Mouse (Mus musculus) CH12.LX (cell line): ENCODE results near the gene Irf2bp2. TPM values are rescaled to one million over a fixed set of nuclear protein-coding genes. Genes with fewer than 3 reads are reported as not detected.

Experiments
- DNase-seq: peaks from one replicate; pipeline ENCODE4 v3.0.0-alpha.2; 2013; ENCODE audit errors: extremely low read depth
- H3K27ac ChIP-seq: 2 replicates; pipeline ENCODE4 v1.5.1; 2012; ENCODE audit warnings: low read depth, mild to moderate bottlenecking, control low read depth, moderate library complexity; ENCODE audit not compliant: insufficient read depth
- H3K27me3 ChIP-seq: replicated peaks from 2 replicates; pipeline ENCODE3; 2012; ENCODE audit warnings: inconsistent platforms
- H3K36me3 ChIP-seq, 2 experiments: replicated peaks in 1 of 2; 2 replicates each; pipeline versions ENCODE3 to v1.6.1; 2012; ENCODE audit warnings: inconsistent platforms in 1 of 2, low read length in 1 of 2, mild to moderate bottlenecking in 1 of 2, mixed read lengths in 1 of 2, moderate library complexity in 1 of 2; ENCODE audit not compliant: control insufficient read depth in 1 of 2, insufficient read depth in 1 of 2
- H3K4me1 ChIP-seq, 2 experiments: 2 replicates each; pipeline ENCODE4 v1.6.1; 2012; ENCODE audit warnings: inconsistent platforms in 1 of 2, moderate library complexity in 1 of 2; ENCODE audit not compliant: insufficient read depth in 2 of 2, control insufficient read depth in 1 of 2
- H3K4me2 ChIP-seq: 2 replicates; pipeline ENCODE4 v1.6.1; 2012; ENCODE audit warnings: low read depth, mild to moderate bottlenecking, control low read depth; ENCODE audit not compliant: poor library complexity, insufficient read depth, severe bottlenecking
- H3K4me3 ChIP-seq, 3 experiments: fragments of 150-350 bp in 1 of 3; sonication (generic) in 1 of 3; replicated peaks in 1 of 3; 2 replicates each; pipeline versions ENCODE3 to v1.5.1; 2011 to 2012; ENCODE audit warnings: low read depth in 2 of 3, low read length in 2 of 3, mild to moderate bottlenecking in 2 of 3, moderate library complexity in 2 of 3, control low read depth in 1 of 3, improper control_type of control experiment in 1 of 3, inconsistent platforms in 1 of 3, mixed read lengths in 1 of 3; ENCODE audit not compliant: poor library complexity in 1 of 3
- H3K79me2 ChIP-seq: replicated peaks from 2 replicates; pipeline ENCODE4 v1.6.1; 2012; ENCODE audit warnings: mild to moderate bottlenecking, moderate library complexity; ENCODE audit not compliant: control insufficient read depth, poor library complexity, insufficient read depth, severe bottlenecking; ENCODE audit errors: extremely low read depth
- H3K9ac ChIP-seq: 2 replicates; pipeline ENCODE4 v1.6.1; 2012; ENCODE audit warnings: low read depth, mild to moderate bottlenecking, control low read depth, moderate library complexity; ENCODE audit not compliant: insufficient read depth
- H3K9me3 ChIP-seq: replicated peaks from 2 replicates; pipeline ENCODE3; 2012; ENCODE audit warnings: low read length, inconsistent platforms, mixed read lengths
- BHLHE40 ChIP-seq: IDR thresholded peaks from 2 replicates; pipeline ENCODE4 v1.6.1; 2011; ENCODE audit warnings: mild to moderate bottlenecking, low read depth, low read length, improper control_type of control experiment
- CHD1 ChIP-seq: IDR thresholded peaks from 2 replicates; pipeline ENCODE4 v1.6.1; 2012; ENCODE audit warnings: low read depth, low read length, improper control_type of control experiment, inconsistent platforms
- CTCF ChIP-seq, 2 experiments: IDR thresholded peaks in 1 of 2; conservative IDR thresholded peaks in 1 of 2; 2 replicates each; pipeline ENCODE4 v1.5.1; 2011 to 2012; ENCODE audit warnings: low read depth in 2 of 2, low read length in 2 of 2, improper control_type of control experiment in 1 of 2, inconsistent platforms in 1 of 2, mild to moderate bottlenecking in 1 of 2, moderate library complexity in 1 of 2
- ELF1 ChIP-seq: IDR thresholded peaks from 2 replicates; pipeline ENCODE4 v1.6.1; 2014; ENCODE audit warnings: low read depth, mild to moderate bottlenecking, inconsistent platforms, low read length, improper control_type of control experiment
- EP300 ChIP-seq: IDR thresholded peaks from 2 replicates; pipeline ENCODE4 v1.6.1; 2011; ENCODE audit warnings: low read length, improper control_type of control experiment
- ETS1 ChIP-seq: conservative IDR thresholded peaks from 2 replicates; pipeline ENCODE4 v1.6.1; 2012; ENCODE audit warnings: low read depth, mild to moderate bottlenecking, inconsistent platforms, low read length, improper control_type of control experiment, moderate library complexity
- GABPA ChIP-seq: IDR thresholded peaks from 2 replicates; pipeline ENCODE4 v1.6.1; 2012; ENCODE audit warnings: low read depth, low read length, improper control_type of control experiment, inconsistent platforms; ENCODE audit not compliant: insufficient replicate concordance
- HCFC1 ChIP-seq: IDR thresholded peaks from 2 replicates; pipeline ENCODE4 v1.6.1; 2012; ENCODE audit warnings: low read depth, mild to moderate bottlenecking, inconsistent platforms, low read length, improper control_type of control experiment
- IRF4 ChIP-seq: IDR thresholded peaks from 2 replicates; pipeline ENCODE4 v1.6.1; 2014; ENCODE audit warnings: low read depth, mild to moderate bottlenecking, inconsistent platforms, low read length, improper control_type of control experiment
- JUND ChIP-seq: conservative IDR thresholded peaks from 2 replicates; pipeline ENCODE4 v1.6.1; 2011; ENCODE audit warnings: low read depth, low read length, improper control_type of control experiment
- KAT2A ChIP-seq: IDR thresholded peaks from 2 replicates; pipeline ENCODE4 v1.6.1; 2012; ENCODE audit warnings: low read length, improper control_type of control experiment, inconsistent platforms; ENCODE audit not compliant: insufficient replicate concordance
- MAFK ChIP-seq: IDR thresholded peaks from 2 replicates; pipeline ENCODE4 v1.6.1; 2011; ENCODE audit warnings: low read length, improper control_type of control experiment; ENCODE audit not compliant: insufficient replicate concordance
- MAX ChIP-seq: IDR thresholded peaks from 2 replicates; pipeline ENCODE4 v1.6.1; 2011; ENCODE audit warnings: low read length, improper control_type of control experiment
- MAZ ChIP-seq: IDR thresholded peaks from 2 replicates; pipeline ENCODE4 v1.6.1; 2012; ENCODE audit warnings: low read depth, mild to moderate bottlenecking, inconsistent platforms, low read length, improper control_type of control experiment, moderate library complexity
- MEF2A ChIP-seq: IDR thresholded peaks from 2 replicates; pipeline ENCODE4 v1.6.1; 2014; ENCODE audit warnings: low read depth, mild to moderate bottlenecking, inconsistent platforms, low read length, improper control_type of control experiment, borderline replicate concordance
- MXI1 ChIP-seq: IDR thresholded peaks from 2 replicates; pipeline ENCODE4 v1.6.1; 2011; ENCODE audit warnings: mild to moderate bottlenecking, low read depth, low read length, improper control_type of control experiment
- MYC ChIP-seq: IDR thresholded peaks from 2 replicates; pipeline ENCODE4 v1.6.1; 2011; ENCODE audit warnings: low read depth, mild to moderate bottlenecking, improper control_type of control experiment, low read length
- POLR2A ChIP-seq: IDR thresholded peaks from 2 replicates; pipeline ENCODE4 v1.6.1; 2011; ENCODE audit warnings: low read depth, mild to moderate bottlenecking, improper control_type of control experiment, low read length
- RAD21 ChIP-seq: IDR thresholded peaks from 2 replicates; pipeline ENCODE4 v1.6.1; 2011; ENCODE audit warnings: low read depth, mild to moderate bottlenecking, low read length, improper control_type of control experiment, moderate library complexity
- SIN3A ChIP-seq: IDR thresholded peaks from 2 replicates; pipeline ENCODE4 v1.6.1; 2012; ENCODE audit warnings: low read length, improper control_type of control experiment, inconsistent platforms
- SMC3 ChIP-seq: IDR thresholded peaks from 2 replicates; pipeline ENCODE4 v1.6.1; 2011; ENCODE audit warnings: low read depth, low read length, improper control_type of control experiment
- dilution Hi-C: fragments of 300-500 bp; cut with MboI; formaldehyde crosslinking; loops from 2 replicates; pipeline ENCODE4 v1.14.3; 2020; ENCODE audit warnings: low sequenced_read_pairs; ENCODE audit not compliant: extremely low pct_unique_long_range_greater_than_20kb, extremely low pct_ligation_motif_present
- in situ Hi-C: fragments of 300-500 bp; cut with MboI; formaldehyde crosslinking; loops from 3 replicates; pipeline ENCODE4 v1.14.3; 2019; ENCODE audit warnings: low sequenced_read_pairs, low pct_ligation_motif_present, low pct_unique_long_range_greater_than_20kb, mixed read lengths
- polyA plus RNA-seq: library from polyadenylated mRNA; unstranded; fragments of >175 nt; gene quantifications from 2 replicates; pipeline ENCODE4 v1.2.1, GENCODE M21; 2012; ENCODE audit warnings: low read depth; ENCODE audit not compliant: insufficient read length
- total RNA-seq, 2 experiments: library from RNA; depleted of rRNA; stranded (reverse); fragments of 300-350 nt in 1 of 2; fragments of >200 nt in 1 of 2; gene quantifications; 2 replicates each; pipeline ENCODE4 v1.2.3; 2012 to 2014

Gene Irf2bp2
- total and polyA plus RNA-seq, 3 experiments: 19.9 to 31.2 (median 28.6) TPM

- Histone ChIP-seq H3K79me2 (peaks cover 57% of the 10 kb centered on the region), H3K4me3 (peak overlapping the region; percentile 78 to 96 (median 89)), H3K4me2 (no peak overlapping the region), H3K9ac (peak overlapping the region; percentile 82), H3K27me3 (no peaks in the 10 kb centered on the region), H3K36me3 (peaks cover 18 to 36% of the 10 kb centered on the region in 2 experiments), H3K4me1 (peaks cover 6 to 22% of the 10 kb centered on the region in 2 experiments), H3K9me3 (no peaks in the 10 kb centered on the region), H3K27ac (peak overlapping the region; percentile 59)
- in situ Hi-C loops: loop anchor here (10.0 kb wide), 1 partner anchor 332 kb away; no protein-coding TSS in a partner anchor
- DNase-seq: no peak
- TF ChIP-seq POLR2A (peak; percentile 40; the same call in 1 of the 2 replicates), ELF1 (no peak)
- dilution Hi-C loops: no loop called here
Measured at GRCm38 (mm10) chr8:126592381-126592770, 1.4 kb downstream of the Irf2bp2 start.

GRCm38 (mm10) chr8:126591821-126592268, 1.9 kb downstream of the Irf2bp2 start:
- peak overlapping the region; percentile 72 for H3K27ac ChIP-seq
- no peaks in the 10 kb centered on the region for H3K9me3 ChIP-seq
- no peak for DNase-seq
- H3K79me2 ChIP-seq: peaks cover 61% of the 10 kb centered on the region
- in situ Hi-C loops: loop anchor here (10.0 kb wide), 1 partner anchor 333 kb away; no protein-coding TSS in a partner anchor
- H3K4me3 ChIP-seq: peak overlapping the region; percentile 78 to 96 (median 89)
- peak; percentile 93 for TF ChIP-seq BHLHE40
- peak; percentile 54; the same call in 1 of the 2 replicates for TF ChIP-seq MYC
- peak; percentile 84 for TF ChIP-seq ETS1
- TF ChIP-seq MAFK: peak; percentile 65; the same call in 1 of the 2 replicates
- peak; percentile 15; the same call in 1 of the 2 replicates for TF ChIP-seq IRF4
- no peak; the same call in 1 of the 2 replicates for TF ChIP-seq MEF2A
- TF ChIP-seq ELF1: no peak
- TF ChIP-seq MAX: peak; percentile 33; the same call in 1 of the 2 replicates
- no peaks in the 10 kb centered on the region for H3K27me3 ChIP-seq
- dilution Hi-C loops: no loop called here
- peaks cover 6 to 22% of the 10 kb centered on the region in 2 experiments for H3K4me1 ChIP-seq
- peak overlapping the region; percentile 82 for H3K9ac ChIP-seq
- H3K4me2 ChIP-seq: peak overlapping the region; percentile 53; the same call in 1 of the 2 replicates
- H3K36me3 ChIP-seq: peaks cover 21 to 40% of the 10 kb centered on the region in 2 experiments

GRCm38 (mm10) chr8:126591141-126591820, 2.5 kb downstream of the Irf2bp2 start:
- dilution Hi-C loops: no loop called here
- TF ChIP-seq SMC3: peak; percentile 43
- peak; percentile 78; the same call in 1 of the 2 replicates for TF ChIP-seq SIN3A
- peak; percentile 68; the same call in 1 of the 2 replicates for TF ChIP-seq MAZ
- peak; percentile 23 for TF ChIP-seq RAD21
- TF ChIP-seq JUND: no peak
- TF ChIP-seq MXI1: peak; percentile 82
- peak in 1 of 2 experiments; percentile 45; a peak in 2 of 4 replicates for TF ChIP-seq CTCF (conservative IDR thresholded peaks at IDR 0.05 in 1 of 2, IDR thresholded peaks at IDR 0.05 in 1 of 2; ENCODE audit: low read depth in 2 of 2, low read length in 2 of 2)
- peak; percentile 93 for TF ChIP-seq CHD1
- TF ChIP-seq BHLHE40: peak; percentile 64
- TF ChIP-seq HCFC1: 0 out of 2 replicates have a peak, but pooled peaks have one; percentile 10
- TF ChIP-seq ETS1: peak; percentile 22; the same call in 1 of the 2 replicates
- 0 out of 2 replicates have a peak, but pooled peaks have one; percentile 13 for TF ChIP-seq EP300
- peak; percentile 13 for TF ChIP-seq ELF1
- TF ChIP-seq MAX: peak; percentile 61
- TF ChIP-seq KAT2A: 0 out of 2 replicates have a peak, but pooled peaks have one; percentile 21
- TF ChIP-seq IRF4: peak; percentile 36; the same call in 1 of the 2 replicates
- no peak for TF ChIP-seq GABPA

More at GRCm38 (mm10) chr8:126591141-126591820, 2.5 kb downstream of the Irf2bp2 start:
- Histone ChIP-seq H3K79me2 (peaks cover 66% of the 10 kb centered on the region), H3K4me2 (peak overlapping the region; percentile 53), H3K9ac (peak overlapping the region; percentile 82), H3K36me3 (peaks cover 24 to 45% of the 10 kb centered on the region in 2 experiments), H3K9me3 (no peaks in the 10 kb centered on the region), H3K27me3 (no peaks in the 10 kb centered on the region), H3K4me3 (peak overlapping the region; percentile 78 to 96 (median 89)), H3K27ac (peak overlapping the region; percentile 72), H3K4me1 (peaks cover 7 to 22% of the 10 kb centered on the region in 2 experiments)
- no peak for DNase-seq
- in situ Hi-C loops: loop anchor here (10.0 kb wide), 1 partner anchor 334 kb away; no protein-coding TSS in a partner anchor
